27 mouse cellular contexts compared by ENCODE assay signal in the genomic region with DNA sequence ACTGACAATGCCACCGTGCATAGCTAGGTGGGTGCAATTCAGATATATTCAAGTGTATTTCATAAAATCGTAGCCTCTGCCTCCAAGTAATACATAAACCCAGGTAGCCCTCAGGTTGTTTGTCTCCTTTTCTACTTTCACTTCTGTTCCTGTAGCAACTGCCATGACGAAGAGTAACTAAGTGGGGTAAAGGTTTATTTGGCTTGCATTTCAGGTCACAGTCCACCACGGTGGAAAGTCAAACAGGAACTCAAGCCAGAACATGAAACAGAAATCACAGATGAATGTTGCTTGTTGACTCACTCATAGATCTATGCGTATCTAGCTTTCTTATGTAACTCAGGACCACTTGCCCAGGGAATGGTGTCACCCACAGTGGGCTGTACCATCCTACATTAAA.
DNase-seq lines count a peak whose midpoint lies in the region; ATAC-seq and TF ChIP-seq lines count a peak whose summit lies in the region.
"Had no signal": no experiment of that assay in that cellular context is flagged by ENCODE, and none has a peak within 500 bp of the region (broad histone marks: within the 10 kb centered on the region; RNA-seq: fewer than 3 reads in every experiment).

No protein-coding gene starts in this region.

- 49% methylated on average over 5 of the region's 5 CpGs for WGBS in intestine, postnatal 0 days
- 83% methylated on average over 5 of the region's 5 CpGs for WGBS in intestine, embryonic 16.5 days
- WGBS in kidney, embryonic 14.5 days = 88% methylated on average over 5 of the region's 5 CpGs

- no peaks in the 10 kb centered on the region for H3K4me1 ChIP-seq in intestine, postnatal 0 days (replicated peaks; ENCODE audit: control insufficient read depth, insufficient read depth, low read length)
- no peaks in the 10 kb centered on the region for H3K4me1 ChIP-seq in intestine, embryonic 16.5 days (ENCODE audit: control insufficient read depth, insufficient read depth, low read length)
- H3K4me1 ChIP-seq in kidney, embryonic 14.5 days (ENCODE audit: control insufficient read depth, insufficient read depth, low read length) = no peaks in the 10 kb centered on the region
- H3K4me1 ChIP-seq: hindbrain, embryonic 15.5 days; limb, embryonic 12.5 days; lung, embryonic 15.5 days; midbrain, embryonic 10.5 days; midbrain, embryonic 15.5 days; neural tube, embryonic 15.5 days had no signal

- H3K27me3 ChIP-seq in intestine, postnatal 0 days (replicated peaks; ENCODE audit: control insufficient read depth, insufficient read depth, low read length) = no peaks in the 10 kb centered on the region
- no peaks in the 10 kb centered on the region for H3K27me3 ChIP-seq in intestine, embryonic 16.5 days (replicated peaks; ENCODE audit: control insufficient read depth, insufficient read depth, low read length)
- H3K27me3 ChIP-seq in kidney, embryonic 14.5 days (ENCODE audit: control insufficient read depth, insufficient read depth, low read length) = no peaks in the 10 kb centered on the region
- H3K27me3 ChIP-seq: hindbrain, embryonic 15.5 days; limb, embryonic 12.5 days; lung, embryonic 15.5 days; midbrain, embryonic 15.5 days; neural tube, embryonic 15.5 days had no signal

- no peak overlapping the region for H3K4me2 ChIP-seq in intestine, postnatal 0 days (replicated peaks; ENCODE audit: low read depth)
- H3K4me2 ChIP-seq in intestine, embryonic 16.5 days (ENCODE audit: low read depth, low read length) = no peak overlapping the region
- no peak overlapping the region for H3K4me2 ChIP-seq in kidney, embryonic 14.5 days (replicated peaks; ENCODE audit: low read depth, low read length)
- H3K4me2 ChIP-seq: hindbrain, embryonic 15.5 days; limb, embryonic 12.5 days; lung, embryonic 15.5 days; midbrain, embryonic 15.5 days; neural tube, embryonic 15.5 days had no signal

- H3K27ac ChIP-seq in intestine, postnatal 0 days (ENCODE audit: low read depth, low read length) = no peak overlapping the region
- no peak overlapping the region for H3K27ac ChIP-seq in intestine, embryonic 16.5 days (ENCODE audit: low read length)
- H3K27ac ChIP-seq in kidney, embryonic 14.5 days (ENCODE audit: low read depth, low read length) = no peak overlapping the region
- H3K27ac ChIP-seq: gastrocnemius, adult 2 months; hindbrain, embryonic 10.5 days; hindbrain, embryonic 15.5 days; layer of hippocampus, adult 2 months; left cerebral cortex, adult 2 months; limb, embryonic 12.5 days; liver, embryonic 14.5 days; lung, embryonic 15.5 days; midbrain, embryonic 10.5 days; midbrain, embryonic 15.5 days; neural tube, embryonic 15.5 days had no signal

- H3K9me3 ChIP-seq in intestine, postnatal 0 days (ENCODE audit: control insufficient read depth) = no peaks in the 10 kb centered on the region
- no peaks in the 10 kb centered on the region for H3K9me3 ChIP-seq in intestine, embryonic 16.5 days (ENCODE audit: control insufficient read depth, low read length)
- no peaks in the 10 kb centered on the region for H3K9me3 ChIP-seq in kidney, embryonic 14.5 days (ENCODE audit: control insufficient read depth, low read length)
- H3K9me3 ChIP-seq: hindbrain, embryonic 10.5 days; hindbrain, embryonic 15.5 days; limb, embryonic 12.5 days; lung, embryonic 15.5 days; midbrain, embryonic 10.5 days; midbrain, embryonic 15.5 days; neural tube, embryonic 15.5 days had no signal

- no peak for TF ChIP-seq CTCF in intestine, postnatal 0 days (IDR thresholded peaks at IDR 0.05; ENCODE audit: low read depth)

- no peak overlapping the region for H3K9ac ChIP-seq in intestine, postnatal 0 days (ENCODE audit: low read depth, low read length)
- no peak overlapping the region for H3K9ac ChIP-seq in intestine, embryonic 16.5 days (ENCODE audit: low read depth, low read length)
- H3K9ac ChIP-seq in kidney, embryonic 14.5 days (ENCODE audit: low read depth, low read length) = no peak overlapping the region
- H3K9ac ChIP-seq: hindbrain, embryonic 15.5 days; limb, embryonic 12.5 days; liver, embryonic 14.5 days; lung, embryonic 15.5 days; midbrain, embryonic 15.5 days; neural tube, embryonic 15.5 days had no signal

- peak; percentile 83 for DNase-seq in kidney, adult 9 months
- DNase-seq in kidney, postnatal 25 days = peak; percentile 14 to 48
- peak; percentile 24 for DNase-seq in yolk sac, embryonic 10.5 days (ENCODE audit: low spot score)
- no peak for DNase-seq in layer of hippocampus, adult 11-12 months (ENCODE audit: low spot score)
- DNase-seq: adrenal gland, adult 8-10 months; cerebellum, adult 2 months; cerebellum, postnatal 14 days; gastrocnemius, adult 2 months; heart, postnatal 14 days; right cerebral cortex, postnatal 25 days had no signal

- H3K4me3 ChIP-seq in intestine, postnatal 0 days (ENCODE audit: low read depth, low read length) = no peak overlapping the region
- no peak overlapping the region for H3K4me3 ChIP-seq in intestine, embryonic 16.5 days (ENCODE audit: low read length)
- no peak overlapping the region for H3K4me3 ChIP-seq in kidney, embryonic 14.5 days (ENCODE audit: low read length)
- H3K4me3 ChIP-seq: erythroblast, embryonic 14.5 days; gastrocnemius, adult 2 months; hindbrain, embryonic 10.5 days; hindbrain, embryonic 15.5 days; layer of hippocampus, adult 2 months; left cerebral cortex, adult 2 months; limb, embryonic 12.5 days; lung, embryonic 15.5 days; midbrain, embryonic 10.5 days; midbrain, embryonic 15.5 days; neural tube, embryonic 15.5 days had no signal

- ATAC-seq in intestine, postnatal 0 days = peak; percentile 83
- ATAC-seq in intestine, embryonic 16.5 days = no peak
- ATAC-seq in kidney, embryonic 14.5 days (ENCODE audit: low FRiP score, low TSS enrichment) = no peak
- ATAC-seq: forebrain, embryonic 16.5 days; inflammation-experienced regulatory T-cells, adult 6 months; midbrain, embryonic 15.5 days had no signal

- H3K36me3 ChIP-seq in intestine, postnatal 0 days (ENCODE audit: control insufficient read depth, insufficient read depth) = no peaks in the 10 kb centered on the region
- H3K36me3 ChIP-seq in intestine, embryonic 16.5 days (ENCODE audit: control insufficient read depth, insufficient read depth, low read length) = no peaks in the 10 kb centered on the region
- H3K36me3 ChIP-seq in kidney, embryonic 14.5 days (ENCODE audit: control insufficient read depth, insufficient read depth, low read length) = no peaks in the 10 kb centered on the region
- H3K36me3 ChIP-seq: G1E; hindbrain, embryonic 10.5 days; hindbrain, embryonic 15.5 days; limb, embryonic 12.5 days; lung, embryonic 15.5 days; midbrain, embryonic 10.5 days; midbrain, embryonic 15.5 days; neural tube, embryonic 15.5 days had no signal
